Mouse (Mus musculus) embryonic facial prominence, embryonic 14.5 days (tissue): Measurements from ENCODE around the gene Fstl1. TPM values are rescaled to one million over a fixed set of nuclear protein-coding genes. Genes with fewer than 3 reads are reported as not detected.

ENCODE experiments used
- ATAC-seq: fragments of 200-750 bp; cut with Nextera tagmentation; 2 replicates; pipeline ENCODE4 v1.8.0; 2017; ENCODE audit warnings: low read depth, moderate number of reproducible peaks, moderate TSS enrichment
- DNase-seq: peaks from one replicate; pipeline ENCODE4 v3.0.0-alpha.2; 2015; ENCODE audit warnings: low spot score
- H3K27ac ChIP-seq: fragments of 300-500 bp; sonication (generic); replicated peaks from 2 replicates; pipeline ENCODE4 v1.5.1; 2014; ENCODE audit warnings: low read depth, mild to moderate bottlenecking, low read length, moderate library complexity
- H3K27me3 ChIP-seq: fragments of 300-500 bp; sonication (generic); replicated peaks from 2 replicates; pipeline ENCODE4 v1.6.1; 2014; ENCODE audit warnings: low read length; ENCODE audit not compliant: control insufficient read depth, insufficient read depth
- H3K36me3 ChIP-seq: fragments of 300-500 bp; sonication (generic); 2 replicates; pipeline ENCODE4 v1.6.1; 2014; ENCODE audit warnings: low read length, mixed read lengths; ENCODE audit not compliant: control insufficient read depth, insufficient read depth
- H3K4me1 ChIP-seq: fragments of 300-500 bp; sonication (generic); 2 replicates; pipeline ENCODE4 v1.6.1; 2014; ENCODE audit warnings: antibody characterized with exemption, low read length; ENCODE audit not compliant: control insufficient read depth, insufficient read depth
- H3K4me2 ChIP-seq: fragments of 300-500 bp; sonication (generic); 2 replicates; pipeline ENCODE4 v1.6.1; 2014; ENCODE audit warnings: low read depth, mild to moderate bottlenecking, low read length, moderate library complexity, mixed read lengths
- H3K4me3 ChIP-seq: fragments of 300-500 bp; sonication (generic); 2 replicates; pipeline ENCODE4 v1.5.1; 2014; ENCODE audit warnings: low read depth, mild to moderate bottlenecking, low read length
- H3K9ac ChIP-seq: fragments of 300-500 bp; sonication (generic); 2 replicates; pipeline ENCODE4 v1.6.1; 2014; ENCODE audit warnings: low read depth, mild to moderate bottlenecking, low read length, moderate library complexity, mixed read lengths
- H3K9me3 ChIP-seq: fragments of 300-500 bp; sonication (generic); 2 replicates; pipeline ENCODE4 v1.6.1; 2016; ENCODE audit warnings: low read length; ENCODE audit not compliant: control insufficient read depth
- WGBS: fragments of 180-500 bp; shearing (Covaris S2); extraction: QIAGEN DNeasy Blood & Tissue Kit; methylation state at CpG from one replicate; pipeline ENCODE4 v1.1.7; 2014; 5-methylcytosine and 5-hydroxymethylcytosine counted together
- polyA plus RNA-seq: library from polyadenylated mRNA; unstranded; fragments of >200 nt; fragmentation: Nextera tagmentation; extraction: Ambion mirVana; gene quantifications from 2 replicates; pipeline ENCODE4 v1.2.1, GENCODE M21; 2014

The Fstl1 gene
- polyA plus RNA-seq, 1 experiment from 2014 or later, result 833 TPM

DNA sequence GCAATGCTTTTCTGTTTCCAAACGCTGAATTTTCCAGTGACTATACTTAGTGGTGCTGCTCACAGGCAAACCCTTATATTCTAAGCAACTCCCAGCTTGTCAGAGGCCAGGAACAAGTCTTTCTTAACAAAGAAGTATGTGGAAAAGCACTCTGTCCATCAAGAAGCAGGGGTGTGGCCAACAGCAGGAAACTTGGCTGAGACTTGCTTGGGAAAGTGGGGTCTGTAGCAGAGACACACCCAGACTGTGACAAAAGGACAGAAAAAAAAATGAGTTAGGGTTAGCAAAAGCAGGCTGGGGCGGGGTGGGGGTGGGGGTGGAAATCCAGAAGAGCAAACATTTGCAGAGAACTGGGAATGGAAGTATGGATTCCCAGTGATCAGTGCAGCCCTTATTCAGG lies 23.8 kb upstream of the Fstl1 start:
- Histone ChIP-seq H3K4me2 (no peak overlapping the region), H3K4me1 (peaks cover 4% of the 10 kb centered on the region; the same call in 1 of the 2 replicates), H3K36me3 (no peaks in the 10 kb centered on the region), H3K9ac (no peak overlapping the region), H3K4me3 (no peak overlapping the region), H3K27me3 (no peaks in the 10 kb centered on the region), H3K27ac (peak overlapping the region; percentile 61), H3K9me3 (no peaks in the 10 kb centered on the region; the same call in 1 of the 2 replicates)
- DNase-seq, result peak; percentile 87
- ATAC-seq, result peak; percentile 80
- 26% methylated on average over 2 of the region's 2 CpGs for WGBS

DNA sequence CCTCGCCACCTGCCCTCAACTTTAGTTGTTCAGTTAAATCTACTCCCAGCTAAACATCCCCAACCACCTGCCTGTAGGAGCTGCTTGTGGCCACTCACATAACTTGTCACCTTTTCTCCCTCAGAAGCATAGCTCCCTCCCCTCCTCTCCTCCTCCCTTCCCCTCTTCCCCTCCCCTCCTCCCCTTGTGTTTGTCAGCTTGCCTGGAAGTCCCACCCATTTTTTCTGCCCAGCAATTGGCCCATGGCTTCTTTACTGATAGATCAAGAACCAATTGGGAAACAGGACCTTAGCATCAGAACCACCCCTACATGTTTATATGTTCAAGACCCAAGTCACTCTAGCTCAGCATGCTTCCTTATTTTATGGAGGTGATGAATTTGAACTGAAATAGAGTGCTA lies 22.9 kb upstream of the Fstl1 start:
- H3K4me2 ChIP-seq, result no peak overlapping the region
- 84% methylated on average over 1 of the region's 1 CpGs for WGBS
- no peak overlapping the region for H3K4me3 ChIP-seq
- H3K27me3 ChIP-seq, result no peaks in the 10 kb centered on the region
- H3K9me3 ChIP-seq, result no peaks in the 10 kb centered on the region; the same call in 1 of the 2 replicates
- H3K27ac ChIP-seq, result peak overlapping the region; percentile 61; the same call in 1 of the 2 replicates
- no peak for ATAC-seq
- H3K4me1 ChIP-seq, result peaks cover 4% of the 10 kb centered on the region; the same call in 1 of the 2 replicates
- DNase-seq, result no peak
- no peak overlapping the region for H3K9ac ChIP-seq
- H3K36me3 ChIP-seq, result no peaks in the 10 kb centered on the region

DNA sequence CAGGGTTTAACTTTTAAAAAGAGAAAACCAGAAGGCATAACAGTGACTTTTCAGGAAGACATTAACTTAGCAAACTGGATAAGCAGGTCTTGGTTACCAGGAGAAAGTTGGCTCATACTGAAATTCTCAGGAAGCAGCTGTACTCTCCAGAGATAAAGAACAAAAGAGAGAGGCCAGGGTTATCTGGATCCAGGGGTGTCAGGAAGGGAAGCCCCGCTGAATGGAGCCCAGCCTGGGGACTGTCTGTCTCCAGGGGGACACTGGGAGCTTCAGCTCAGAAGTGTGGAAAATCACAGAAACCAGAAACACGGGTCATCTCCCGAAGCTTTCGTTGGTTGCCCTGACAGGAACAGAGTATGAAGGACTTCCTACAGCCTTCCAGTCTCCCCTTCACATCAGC lies 22.2 kb upstream of the Fstl1 start:
- no peak for ATAC-seq
- Histone ChIP-seq H3K4me3 (no peak overlapping the region), H3K36me3 (no peaks in the 10 kb centered on the region), H3K4me1 (peaks cover 4% of the 10 kb centered on the region; the same call in 1 of the 2 replicates), H3K27me3 (no peaks in the 10 kb centered on the region), H3K9me3 (no peaks in the 10 kb centered on the region; the same call in 1 of the 2 replicates), H3K27ac (peak overlapping the region; percentile 40), H3K4me2 (no peak overlapping the region), H3K9ac (no peak overlapping the region)
- no peak for DNase-seq
- 59% methylated on average over 4 of the region's 4 CpGs for WGBS

DNA sequence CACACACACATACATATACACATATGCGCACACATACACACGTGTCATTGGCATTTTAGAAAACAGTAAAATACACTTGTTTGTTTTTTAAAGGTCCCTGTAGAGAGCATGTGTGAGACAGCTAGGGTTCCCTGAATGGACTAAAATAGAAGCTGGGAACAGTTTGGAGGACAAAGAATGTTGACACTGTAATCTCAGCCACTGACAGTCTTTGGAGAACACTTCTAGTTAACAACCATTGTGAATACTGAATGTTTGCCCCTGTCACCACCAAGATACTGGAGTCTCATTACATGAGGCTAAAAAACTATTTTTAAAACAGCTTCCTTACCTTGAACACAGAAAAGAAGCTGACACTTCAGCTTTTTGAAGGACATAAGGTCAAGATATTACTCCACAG lies 19.4 kb upstream of the Fstl1 start:
- Histone ChIP-seq H3K36me3 (no peaks in the 10 kb centered on the region), H3K4me2 (no peak overlapping the region), H3K27me3 (no peaks in the 10 kb centered on the region), H3K4me3 (no peak overlapping the region), H3K9me3 (no peaks in the 10 kb centered on the region; the same call in 1 of the 2 replicates), H3K27ac (no peak overlapping the region), H3K4me1 (peaks cover 2% of the 10 kb centered on the region; the same call in 1 of the 2 replicates), H3K9ac (no peak overlapping the region)
- ATAC-seq (no peak), DNase-seq (no peak)
- WGBS, result 79% methylated on average over 2 of the region's 2 CpGs

DNA sequence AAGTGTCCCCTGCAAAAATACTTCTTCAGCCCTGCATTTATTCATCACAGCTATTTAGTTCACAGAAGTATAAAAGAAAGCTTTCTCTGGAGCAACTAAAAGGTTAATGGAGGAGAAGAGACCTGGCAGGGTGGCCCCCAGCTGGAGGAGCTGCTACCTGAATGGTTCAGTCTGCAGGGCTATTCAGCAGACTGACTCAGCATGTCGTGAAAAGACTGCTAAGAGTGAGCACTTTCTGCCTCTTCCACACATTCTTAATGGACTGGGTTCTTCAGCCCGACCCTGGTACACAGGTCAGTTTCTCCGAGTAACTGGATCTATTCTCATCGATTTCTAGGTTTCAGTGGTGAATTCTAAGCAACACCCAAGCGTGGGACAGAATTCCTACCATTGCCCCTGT lies 12.9 kb upstream of the Fstl1 start:
- H3K9me3 ChIP-seq, result no peaks in the 10 kb centered on the region
- ATAC-seq, result no peak

DNA sequence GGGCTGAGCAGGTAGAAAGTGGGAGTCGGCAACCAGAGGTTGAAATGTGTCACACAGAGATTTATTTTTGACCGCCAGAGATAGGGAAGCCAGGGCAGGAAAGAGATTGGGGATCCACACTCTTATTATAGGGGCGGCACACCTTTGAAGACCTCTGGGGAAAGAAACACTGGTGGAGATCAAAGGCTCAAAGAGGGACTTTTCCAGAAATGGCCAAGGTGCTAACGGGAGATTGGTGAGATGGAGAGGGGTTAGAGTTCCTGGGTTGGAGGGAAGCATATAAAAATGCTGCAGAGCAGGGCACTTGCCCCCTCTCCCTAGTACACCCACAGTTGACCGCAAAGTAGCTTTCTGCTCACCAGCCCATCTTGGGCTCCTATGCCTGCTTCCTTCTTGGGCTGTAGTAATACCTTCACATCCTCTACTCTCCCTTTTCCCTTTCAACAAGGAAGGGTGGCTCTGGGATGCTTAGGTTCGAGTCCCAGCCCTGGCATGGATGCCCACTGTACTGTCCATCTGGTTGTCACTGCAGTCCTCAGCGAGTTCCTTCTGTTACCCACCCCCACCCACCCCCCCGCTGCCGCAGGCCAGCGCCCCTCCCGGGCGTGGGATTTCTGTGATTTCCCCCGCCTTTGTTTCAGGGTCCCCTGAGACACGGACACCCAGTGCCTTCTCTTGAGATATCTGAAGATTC lies 360 bp upstream of the Fstl1 start:
- WGBS, result 31% methylated on average over 14 of the region's 14 CpGs
- ATAC-seq (peak; percentile 5; the same call in 1 of the 2 replicates), DNase-seq (no peak)
- Histone ChIP-seq H3K27ac (peak overlapping the region; percentile 93; the same call in 1 of the 2 replicates), H3K9ac (peak overlapping the region; percentile 88), H3K9me3 (no peaks in the 10 kb centered on the region), H3K4me2 (peak overlapping the region; percentile 65), H3K4me3 (peak overlapping the region; percentile 95), H3K36me3 (peaks cover 20% of the 10 kb centered on the region), H3K4me1 (peaks cover 20% of the 10 kb centered on the region; the same call in 1 of the 2 replicates), H3K27me3 (no peaks in the 10 kb centered on the region)

More for the DNA sequence above, 12.9 kb upstream of the Fstl1 start:
- Histone ChIP-seq H3K27me3 (no peaks in the 10 kb centered on the region), H3K4me3 (no peak overlapping the region), H3K36me3 (no peaks in the 10 kb centered on the region), H3K9ac (0 out of 2 replicates have a peak overlapping the region, but pooled peaks have one; percentile 15), H3K27ac (no peak overlapping the region), H3K4me2 (no peak overlapping the region), H3K4me1 (0 out of 2 replicates have a peak, but pooled peaks cover 1% of the 10 kb centered on the region)
- WGBS, result 32% methylated on average over 5 of the region's 5 CpGs
- DNase-seq, result no peak

DNA sequence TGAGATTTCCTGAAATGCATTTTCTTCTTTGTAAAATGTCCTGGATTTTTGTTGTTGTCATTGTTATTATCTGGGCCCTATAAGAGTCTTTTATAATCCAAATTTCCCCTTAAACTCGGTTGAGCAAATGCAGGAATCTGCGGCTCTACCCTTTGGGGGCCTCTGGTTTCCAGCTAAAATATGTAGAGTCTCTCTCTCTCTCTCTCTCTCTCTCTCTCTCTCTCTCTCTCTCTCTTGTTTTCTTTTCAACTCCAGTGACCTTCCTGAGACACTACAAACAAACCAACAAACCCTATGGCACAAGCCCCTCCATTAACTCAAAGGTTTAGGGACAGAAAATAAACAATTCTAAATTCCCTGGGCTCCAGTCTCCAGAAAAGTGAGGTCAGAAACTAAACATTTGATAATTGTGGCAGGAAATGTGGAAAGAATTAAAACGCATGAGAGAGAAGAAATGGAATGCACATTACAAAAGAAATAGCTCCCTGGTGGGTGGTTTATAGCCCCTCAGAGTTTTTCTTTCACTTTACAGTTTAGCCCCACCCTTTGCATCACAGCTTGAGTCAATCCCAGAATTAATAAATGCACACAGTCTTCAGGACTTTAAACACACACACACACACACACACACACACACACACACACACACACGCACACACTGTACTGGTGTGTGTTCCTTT lies 1.3 kb downstream of the Fstl1 start:
- no peaks in the 10 kb centered on the region for H3K9me3 ChIP-seq
- peak overlapping the region; percentile 65 for H3K4me2 ChIP-seq
- ATAC-seq, result peak; percentile 35; the same call in 1 of the 2 replicates
- no peaks in the 10 kb centered on the region for H3K27me3 ChIP-seq
- DNase-seq, result peak; percentile 82
- H3K27ac ChIP-seq, result peak overlapping the region; percentile 93
- H3K4me1 ChIP-seq, result peaks cover 20% of the 10 kb centered on the region; the same call in 1 of the 2 replicates
- peaks cover 30% of the 10 kb centered on the region for H3K36me3 ChIP-seq
- H3K9ac ChIP-seq, result peak overlapping the region; percentile 88
- 7% methylated on average over 4 of the region's 4 CpGs for WGBS
- peak overlapping the region; percentile 95 for H3K4me3 ChIP-seq

DNA sequence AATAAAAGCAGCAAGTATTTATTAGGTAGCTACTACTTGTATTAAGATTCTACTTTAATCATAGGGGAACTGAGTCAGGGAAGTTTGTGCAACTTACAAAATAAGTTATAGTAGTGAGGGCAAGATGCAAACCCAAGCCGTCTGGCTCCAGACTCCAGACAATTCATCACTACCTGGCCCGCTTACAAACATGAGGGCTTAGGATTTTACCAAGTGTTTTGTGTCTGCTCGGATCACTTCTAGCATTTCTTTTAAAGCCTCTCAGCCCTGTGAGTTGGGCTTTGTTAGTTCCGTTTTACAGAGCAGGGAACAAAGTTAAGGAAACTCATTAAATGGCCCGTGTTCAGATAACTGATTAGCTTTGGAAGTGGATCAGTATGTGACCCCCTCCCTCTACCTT lies 1.9 kb downstream of the Fstl1 start:
- H3K9ac ChIP-seq, result peak overlapping the region; percentile 88
- WGBS, result 18% methylated on average over 5 of the region's 5 CpGs

More for the DNA sequence above, 1.9 kb downstream of the Fstl1 start:
- Histone ChIP-seq H3K36me3 (peaks cover 36% of the 10 kb centered on the region), H3K4me1 (peaks cover 20% of the 10 kb centered on the region; the same call in 1 of the 2 replicates), H3K27me3 (no peaks in the 10 kb centered on the region), H3K4me2 (peak overlapping the region; percentile 65), H3K4me3 (peak overlapping the region; percentile 95), H3K27ac (peak overlapping the region; percentile 93), H3K9me3 (no peaks in the 10 kb centered on the region)
- peak; percentile 41 for DNase-seq
- ATAC-seq, result no peak
